Mouse (Mus musculus) kidney, embryonic 14.5 days (tissue): Measurements from ENCODE around the gene Slc38a3. TPM values are rescaled to one million over a fixed set of nuclear protein-coding genes. Genes with fewer than 3 reads are reported as not detected.
A peak's percentile ranks its signal among the peaks of the same experiment; 100 is the strongest.

ENCODE experiments used
- ATAC-seq: fragments of 200-750 bp; cut with Nextera tagmentation; 2 replicates; pipeline ENCODE4 v1.8.0; 2017; ENCODE audit warnings: moderate number of reproducible peaks, mild to moderate bottlenecking, moderate TSS enrichment, moderate library complexity; ENCODE audit not compliant: low FRiP score, low TSS enrichment
- H3K27ac ChIP-seq: fragments of 300-500 bp; sonication (generic); 2 replicates; pipeline ENCODE4 v1.5.1; 2014; ENCODE audit warnings: low read depth, mild to moderate bottlenecking, low read length, moderate library complexity, mixed read lengths
- H3K27me3 ChIP-seq: fragments of 300-500 bp; sonication (generic); 2 replicates; pipeline ENCODE4 v1.6.1; 2014; ENCODE audit warnings: mild to moderate bottlenecking, low read length; ENCODE audit not compliant: control insufficient read depth, insufficient read depth
- H3K36me3 ChIP-seq: fragments of 300-500 bp; sonication (generic); 2 replicates; pipeline ENCODE4 v1.6.1; 2014; ENCODE audit warnings: low read length, mixed read lengths; ENCODE audit not compliant: control insufficient read depth, insufficient read depth
- H3K4me1 ChIP-seq: fragments of 300-500 bp; sonication (generic); 2 replicates; pipeline ENCODE4 v1.6.1; 2014; ENCODE audit warnings: low read length, mixed read lengths; ENCODE audit not compliant: control insufficient read depth, insufficient read depth
- H3K4me2 ChIP-seq: fragments of 300-500 bp; sonication (generic); replicated peaks from 2 replicates; pipeline ENCODE4 v1.6.1; 2014; ENCODE audit warnings: low read depth, mild to moderate bottlenecking, low read length
- H3K4me3 ChIP-seq: fragments of 300-500 bp; sonication (generic); 2 replicates; pipeline ENCODE4 v1.5.1; 2014; ENCODE audit warnings: mild to moderate bottlenecking, low read length
- H3K9ac ChIP-seq: fragments of 300-500 bp; sonication (generic); 2 replicates; pipeline ENCODE4 v1.6.1; 2014; ENCODE audit warnings: low read depth, mild to moderate bottlenecking, low read length, moderate library complexity
- H3K9me3 ChIP-seq: fragments of 300-500 bp; sonication (generic); 2 replicates; pipeline ENCODE4 v1.6.1; 2016; ENCODE audit warnings: low read length; ENCODE audit not compliant: control insufficient read depth
- WGBS: fragments of 180-500 bp; shearing (Covaris S2); extraction: QIAGEN DNeasy Blood & Tissue Kit; methylation state at CpG from one replicate; pipeline ENCODE4 v1.1.7; 2014; 5-methylcytosine and 5-hydroxymethylcytosine counted together
- polyA plus RNA-seq: library from polyadenylated mRNA; unstranded; fragments of >200 nt; fragmentation: Nextera tagmentation; extraction: Ambion mirVana; gene quantifications from 2 replicates; pipeline ENCODE4 v1.2.1, GENCODE M21; 2014

The Slc38a3 gene
- polyA plus RNA-seq, 1 experiment from 2014 or later: 6.5 TPM

GRCm38 (mm10) chr9:107706781-107707211 is 37.5 kb upstream of the Slc38a3 start:
- 2% methylated on average over 14 of the region's 14 CpGs for WGBS
- H3K4me3 ChIP-seq: peak overlapping the region; percentile 78
- H3K4me2 ChIP-seq: peak overlapping the region; percentile 77
- ATAC-seq: no peak
- H3K36me3 ChIP-seq: peaks cover 29% of the 10 kb centered on the region
- H3K9me3 ChIP-seq: no peaks in the 10 kb centered on the region
- H3K27me3 ChIP-seq: no peaks in the 10 kb centered on the region
- peak overlapping the region; percentile 88 for H3K9ac ChIP-seq
- H3K4me1 ChIP-seq: peaks cover 59% of the 10 kb centered on the region
- peak overlapping the region; percentile 77 for H3K27ac ChIP-seq

GRCm38 (mm10) chr9:107703337-107704122 is 34.2 kb upstream of the Slc38a3 start:
- Histone ChIP-seq H3K9me3 (no peaks in the 10 kb centered on the region), H3K9ac (peak overlapping the region; percentile 34; the same call in 1 of the 2 replicates), H3K4me2 (no peak overlapping the region), H3K4me3 (no peak overlapping the region), H3K27me3 (no peaks in the 10 kb centered on the region), H3K4me1 (peaks cover 92% of the 10 kb centered on the region), H3K36me3 (peaks cover 32% of the 10 kb centered on the region), H3K27ac (peak overlapping the region; percentile 17; the same call in 1 of the 2 replicates)
- no peak for ATAC-seq
- WGBS: 43% methylated on average over 14 of the region's 14 CpGs

- H3K4me1 ChIP-seq: peaks cover 100% of the 10 kb centered on the region
- 0 out of 2 replicates have a peak overlapping the region, but pooled peaks have one; percentile 38 for H3K27ac ChIP-seq
- no peak overlapping the region; the same call in 1 of the 2 replicates for H3K9ac ChIP-seq
- no peak overlapping the region for H3K4me3 ChIP-seq
- H3K9me3 ChIP-seq: no peaks in the 10 kb centered on the region
- H3K4me2 ChIP-seq: no peak overlapping the region
- H3K27me3 ChIP-seq: no peaks in the 10 kb centered on the region
- 50% methylated on average over 3 of the region's 3 CpGs for WGBS
- no peak for ATAC-seq
- peaks cover 32% of the 10 kb centered on the region for H3K36me3 ChIP-seq
Measured at GRCm38 (mm10) chr9:107702606-107703185, 33.4 kb upstream of the Slc38a3 start.

GRCm38 (mm10) chr9:107701594-107701993 is 32.3 kb upstream of the Slc38a3 start:
- no peak overlapping the region for H3K27ac ChIP-seq
- no peaks in the 10 kb centered on the region for H3K27me3 ChIP-seq
- ATAC-seq: no peak
- no peaks in the 10 kb centered on the region for H3K9me3 ChIP-seq
- no peak overlapping the region for H3K4me3 ChIP-seq
- no peak overlapping the region for H3K4me2 ChIP-seq
- peaks cover 100% of the 10 kb centered on the region for H3K4me1 ChIP-seq
- peaks cover 32% of the 10 kb centered on the region for H3K36me3 ChIP-seq
- 13% methylated on average over 12 of the region's 12 CpGs for WGBS
- no peak overlapping the region for H3K9ac ChIP-seq

- Histone ChIP-seq H3K9ac (peak overlapping the region; percentile 18; the same call in 1 of the 2 replicates), H3K9me3 (no peaks in the 10 kb centered on the region), H3K4me3 (peak overlapping the region; percentile 6; the same call in 1 of the 2 replicates), H3K36me3 (peaks cover 33% of the 10 kb centered on the region), H3K27ac (peak overlapping the region; percentile 83), H3K4me1 (peaks cover 100% of the 10 kb centered on the region), H3K27me3 (no peaks in the 10 kb centered on the region), H3K4me2 (peak overlapping the region; percentile 28; the same call in 1 of the 2 replicates)
- ATAC-seq: peak; percentile 10; the same call in 1 of the 2 replicates
- WGBS: 19% methylated on average over 6 of the region's 6 CpGs
Measured at GRCm38 (mm10) chr9:107700114-107700571, 30.8 kb upstream of the Slc38a3 start.

- H3K9me3 ChIP-seq: no peaks in the 10 kb centered on the region
- peak; percentile 63 for ATAC-seq
- H3K4me3 ChIP-seq: peak overlapping the region; percentile 12; the same call in 1 of the 2 replicates
- 5% methylated on average over 9 of the region's 9 CpGs for WGBS
- H3K4me1 ChIP-seq: peaks cover 100% of the 10 kb centered on the region
- H3K9ac ChIP-seq: peak overlapping the region; percentile 18; the same call in 1 of the 2 replicates
- H3K27me3 ChIP-seq: no peaks in the 10 kb centered on the region
- peak overlapping the region; percentile 43 for H3K4me2 ChIP-seq
- H3K27ac ChIP-seq: peak overlapping the region; percentile 87; the same call in 1 of the 2 replicates
- H3K36me3 ChIP-seq: peaks cover 32% of the 10 kb centered on the region
Measured at GRCm38 (mm10) chr9:107699376-107699980, 30.1 kb upstream of the Slc38a3 start.

GRCm38 (mm10) chr9:107698611-107699190 is 29.4 kb upstream of the Slc38a3 start:
- peak; percentile 53 for ATAC-seq
- Histone ChIP-seq H3K4me3 (peak overlapping the region; percentile 12; the same call in 1 of the 2 replicates), H3K36me3 (peaks cover 26% of the 10 kb centered on the region), H3K27me3 (no peaks in the 10 kb centered on the region), H3K27ac (peak overlapping the region; percentile 87), H3K4me1 (peaks cover 94% of the 10 kb centered on the region), H3K4me2 (peak overlapping the region; percentile 43), H3K9me3 (no peaks in the 10 kb centered on the region), H3K9ac (no peak overlapping the region)
- 3% methylated on average over 14 of the region's 14 CpGs for WGBS

- Histone ChIP-seq H3K27me3 (no peaks in the 10 kb centered on the region), H3K9me3 (no peaks in the 10 kb centered on the region), H3K27ac (peak overlapping the region; percentile 87), H3K9ac (no peak overlapping the region), H3K4me3 (peak overlapping the region; percentile 12; the same call in 1 of the 2 replicates), H3K4me1 (peaks cover 86% of the 10 kb centered on the region), H3K4me2 (peak overlapping the region; percentile 43), H3K36me3 (peaks cover 23% of the 10 kb centered on the region)
- 0 out of 2 replicates have a peak, but pooled peaks have one; percentile 7 for ATAC-seq
- WGBS: 10% methylated on average over 14 of the region's 14 CpGs
Measured at GRCm38 (mm10) chr9:107697811-107698521, 28.6 kb upstream of the Slc38a3 start.
